Mouse (Mus musculus) heart, postnatal 14 days (tissue): ENCODE measurements around the gene Jup. TPM values are rescaled to one million over a fixed set of nuclear protein-coding genes. Genes with fewer than 3 reads are reported as not detected.

Experiments used
- DNase-seq, 2 experiments: peaks; one replicate each; pipeline ENCODE4 v3.0.0; 2021 to 2022
- intact Hi-C: fragments of 180-260 bp; cut with DNase I; formaldehyde crosslinking; loops from one replicate; pipeline ENCODE4 v1.15.1; 2025
- total RNA-seq, 2 experiments: library from RNA; stranded (reverse); gene quantifications; 2 replicates each; pipeline ENCODE4 v1.2.3; 2021

The Jup gene
- total RNA-seq, 2 experiments from 2014 or later = 232 to 245 TPM

- intact Hi-C loops = no loop called here
- DNase-seq = peak in 1 of 2 experiments; percentile 36
These were observed 3.8 kb downstream of the Jup start for GRCm38 (mm10) chr11:100393733-100394132.

GRCm38 (mm10) chr11:100392958-100393357, 4.6 kb downstream of the Jup start:
- DNase-seq = peak in 1 of 2 experiments; percentile 9
- intact Hi-C loops = no loop called here

GRCm38 (mm10) chr11:100391884-100392345, 5.6 kb downstream of the Jup start:
- intact Hi-C loops = no loop called here

GRCm38 (mm10) chr11:100391081-100391883, 6.3 kb downstream of the Jup start:
- intact Hi-C loops = no loop called here
- DNase-seq = peak; percentile 83 to 87

More at GRCm38 (mm10) chr11:100391884-100392345, 5.6 kb downstream of the Jup start:
- DNase-seq = no peak

- peak; percentile 69 to 72 for DNase-seq
- intact Hi-C loops = no loop called here
These were observed 7.6 kb downstream of the Jup start for GRCm38 (mm10) chr11:100389931-100390445.

- DNase-seq = peak; percentile 79 to 86
- intact Hi-C loops = no loop called here
These were observed 9.0 kb downstream of the Jup start for GRCm38 (mm10) chr11:100388588-100388987.

- intact Hi-C loops = no loop called here
- peak; percentile 80 to 84 for DNase-seq
These were observed 9.8 kb downstream of the Jup start for GRCm38 (mm10) chr11:100387589-100388375.

- intact Hi-C loops = no loop called here
- no peak for DNase-seq
These were observed 10.5 kb downstream of the Jup start for GRCm38 (mm10) chr11:100387111-100387510.

GRCm38 (mm10) chr11:100386586-100386985, 11.0 kb downstream of the Jup start:
- DNase-seq = no peak
- intact Hi-C loops = no loop called here

- no peak for DNase-seq
- intact Hi-C loops = no loop called here
These were observed 12.5 kb downstream of the Jup start for GRCm38 (mm10) chr11:100385016-100385415.

- intact Hi-C loops = no loop called here
- DNase-seq = no peak
These were observed 14.9 kb downstream of the Jup start for GRCm38 (mm10) chr11:100382682-100383081.

- intact Hi-C loops = no loop called here
- DNase-seq = no peak
These were observed 18.3 kb downstream of the Jup start for GRCm38 (mm10) chr11:100379311-100379710.

- intact Hi-C loops = no loop called here
- DNase-seq = no peak
These were observed 19.1 kb downstream of the Jup start for GRCm38 (mm10) chr11:100378446-100378845.

- DNase-seq = no peak
- intact Hi-C loops = no loop called here
These were observed 19.6 kb downstream of the Jup start for GRCm38 (mm10) chr11:100377989-100378388.

GRCm38 (mm10) chr11:100376746-100377389, 20.7 kb downstream of the Jup start:
- intact Hi-C loops = no loop called here
- no peak for DNase-seq

- no peak for DNase-seq
- intact Hi-C loops = no loop called here
These were observed 21.6 kb downstream of the Jup start for GRCm38 (mm10) chr11:100376005-100376404.

GRCm38 (mm10) chr11:100375127-100375526, 22.4 kb downstream of the Jup start:
- DNase-seq = no peak
- intact Hi-C loops = no loop called here

GRCm38 (mm10) chr11:100371981-100372558, 25.5 kb downstream of the Jup start:
- no peak for DNase-seq
- intact Hi-C loops = no loop called here

- DNase-seq = no peak
- intact Hi-C loops = no loop called here
These were observed 27.7 kb downstream of the Jup start for GRCm38 (mm10) chr11:100369822-100370221.

- no peak for DNase-seq
- intact Hi-C loops = no loop called here
These were observed 28.4 kb downstream of the Jup start for GRCm38 (mm10) chr11:100369145-100369544.
